Mouse (Mus musculus): Measurements from ENCODE around the gene Zfp667.

GRCm38 (mm10) chr7:6344124-6344523 is 57.7 kb downstream of the Zfp667 start:
- TF ChIP-seq CTCF (IDR thresholded peaks at IDR 0.05; ENCODE audit: low read depth) (no peak), EP300 (IDR thresholded peaks at IDR 0.05; ENCODE audit: low read depth) (no peak)
